Mouse (Mus musculus): ENCODE measurements around the gene Fbxo41. TPM values are rescaled to one million over a fixed set of nuclear protein-coding genes. Genes with fewer than 3 reads are reported as not detected.

Gene Fbxo41
- polyA plus RNA-seq, 1 experiment from 2014 or later: 4.8 TPM

GRCm38 (mm10) chr6:85511286-85512055 lies 8.7 kb upstream of the Fbxo41 start:
- peak overlapping the region; percentile 43 for H3K9ac ChIP-seq
- no peak overlapping the region for H3K27ac ChIP-seq (replicated peaks)
- no peaks in the 10 kb centered on the region for H3K9me3 ChIP-seq
- peaks cover 31% of the 10 kb centered on the region for H3K4me1 ChIP-seq (replicated peaks)
- peak overlapping the region; percentile 37 for H3K4me3 ChIP-seq
- peak overlapping the region; percentile 69 for H3K4me2 ChIP-seq
- WGBS: under 1% methylated on average over 88 of the region's 88 CpGs
- no peak for ATAC-seq (ENCODE audit: low read depth)
- H3K36me3 ChIP-seq: no peaks in the 10 kb centered on the region
- peaks cover 95% of the 10 kb centered on the region for H3K27me3 ChIP-seq

GRCm38 (mm10) chr6:85510476-85510875 lies 7.7 kb upstream of the Fbxo41 start:
- no peaks in the 10 kb centered on the region for H3K9me3 ChIP-seq
- 5% methylated on average over 6 of the region's 6 CpGs for WGBS
- H3K4me3 ChIP-seq: no peak overlapping the region
- peaks cover 94% of the 10 kb centered on the region for H3K27me3 ChIP-seq
- H3K36me3 ChIP-seq: no peaks in the 10 kb centered on the region
- no peak overlapping the region for H3K4me2 ChIP-seq
- H3K9ac ChIP-seq: no peak overlapping the region
- H3K4me1 ChIP-seq (replicated peaks): peaks cover 31% of the 10 kb centered on the region
- H3K27ac ChIP-seq (replicated peaks): no peak overlapping the region
- ATAC-seq (ENCODE audit: low read depth): no peak

GRCm38 (mm10) chr6:85508602-85509001 lies 5.8 kb upstream of the Fbxo41 start:
- no peak overlapping the region for H3K27ac ChIP-seq (replicated peaks)
- no peak for ATAC-seq (ENCODE audit: low read depth)
- peaks cover 25% of the 10 kb centered on the region for H3K4me1 ChIP-seq (replicated peaks)
- H3K27me3 ChIP-seq: peaks cover 92% of the 10 kb centered on the region
- H3K4me3 ChIP-seq: no peak overlapping the region
- no peak overlapping the region for H3K9ac ChIP-seq
- H3K36me3 ChIP-seq: no peaks in the 10 kb centered on the region
- no peaks in the 10 kb centered on the region for H3K9me3 ChIP-seq
- H3K4me2 ChIP-seq: no peak overlapping the region
- WGBS: 56% methylated on average over 5 of the region's 5 CpGs

GRCm38 (mm10) chr6:85504908-85505307 lies 2.1 kb upstream of the Fbxo41 start:
- no peak for ATAC-seq (ENCODE audit: low read depth)
- Histone ChIP-seq H3K9ac (no peak overlapping the region), H3K4me1 (replicated peaks) (peaks cover 18% of the 10 kb centered on the region), H3K36me3 (no peaks in the 10 kb centered on the region), H3K9me3 (no peaks in the 10 kb centered on the region), H3K4me3 (no peak overlapping the region), H3K4me2 (no peak overlapping the region), H3K27ac (replicated peaks) (no peak overlapping the region), H3K27me3 (peaks cover 60% of the 10 kb centered on the region)
- 53% methylated on average over 2 of the region's 2 CpGs for WGBS

- no peaks in the 10 kb centered on the region for H3K9me3 ChIP-seq
- H3K27ac ChIP-seq (replicated peaks): peak overlapping the region; percentile 62
- H3K4me1 ChIP-seq (replicated peaks): peaks cover 18% of the 10 kb centered on the region
- H3K9ac ChIP-seq: peak overlapping the region; percentile 82
- ATAC-seq (ENCODE audit: low read depth): peak; percentile 91
- H3K27me3 ChIP-seq: peaks cover 35% of the 10 kb centered on the region
- no peaks in the 10 kb centered on the region for H3K36me3 ChIP-seq
- H3K4me2 ChIP-seq: peak overlapping the region; percentile 80
- under 1% methylated on average over 25 of the region's 37 CpGs for WGBS
- peak overlapping the region; percentile 54 for H3K4me3 ChIP-seq
Observed at GRCm38 (mm10) chr6:85502103-85502910, 487 bp downstream of the Fbxo41 start.

- 0 out of 2 replicates have a peak, but pooled peaks have one; percentile 15 for ATAC-seq (ENCODE audit: low read depth)
- 7% methylated on average over 6 of the region's 6 CpGs for WGBS
- no peaks in the 10 kb centered on the region for H3K36me3 ChIP-seq
- H3K4me2 ChIP-seq: peak overlapping the region; percentile 80
- H3K27me3 ChIP-seq: peaks cover 31% of the 10 kb centered on the region
- peak overlapping the region; percentile 54 for H3K4me3 ChIP-seq
- H3K4me1 ChIP-seq (replicated peaks): peaks cover 18% of the 10 kb centered on the region
- H3K9ac ChIP-seq: peak overlapping the region; percentile 82
- H3K9me3 ChIP-seq: no peaks in the 10 kb centered on the region
- H3K27ac ChIP-seq (replicated peaks): peak overlapping the region; percentile 62
Observed at GRCm38 (mm10) chr6:85501571-85502102, 1.2 kb downstream of the Fbxo41 start.

- Histone ChIP-seq H3K36me3 (no peaks in the 10 kb centered on the region), H3K4me3 (no peak overlapping the region), H3K9ac (no peak overlapping the region), H3K4me2 (no peak overlapping the region), H3K27me3 (peaks cover 21% of the 10 kb centered on the region), H3K9me3 (no peaks in the 10 kb centered on the region), H3K27ac (replicated peaks) (no peak overlapping the region), H3K4me1 (replicated peaks) (peaks cover 18% of the 10 kb centered on the region)
- WGBS: 50% methylated on average over 1 of the region's 1 CpGs
- no peak for ATAC-seq (ENCODE audit: low read depth)
Observed at GRCm38 (mm10) chr6:85500416-85500815, 2.4 kb downstream of the Fbxo41 start.

GRCm38 (mm10) chr6:85498147-85498546 lies 4.6 kb downstream of the Fbxo41 start:
- Histone ChIP-seq H3K27me3 (no peaks in the 10 kb centered on the region; the same call in 1 of the 2 replicates), H3K27ac (replicated peaks) (no peak overlapping the region), H3K4me3 (no peak overlapping the region), H3K9ac (no peak overlapping the region), H3K9me3 (no peaks in the 10 kb centered on the region), H3K4me1 (replicated peaks) (peaks cover 16% of the 10 kb centered on the region), H3K36me3 (no peaks in the 10 kb centered on the region), H3K4me2 (no peak overlapping the region)
- no peak for ATAC-seq (ENCODE audit: low read depth)
- 65% methylated on average over 9 of the region's 9 CpGs for WGBS

- Histone ChIP-seq H3K36me3 (no peaks in the 10 kb centered on the region), H3K27me3 (no peaks in the 10 kb centered on the region; the same call in 1 of the 2 replicates), H3K9me3 (no peaks in the 10 kb centered on the region), H3K4me2 (no peak overlapping the region), H3K27ac (replicated peaks) (no peak overlapping the region), H3K9ac (no peak overlapping the region), H3K4me1 (replicated peaks) (peaks cover 9% of the 10 kb centered on the region), H3K4me3 (no peak overlapping the region)
- ATAC-seq (ENCODE audit: low read depth): no peak
Observed at GRCm38 (mm10) chr6:85496976-85497375, 5.8 kb downstream of the Fbxo41 start.

- Histone ChIP-seq H3K4me1 (replicated peaks) (no peaks in the 10 kb centered on the region; the same call in 1 of the 2 replicates), H3K36me3 (no peaks in the 10 kb centered on the region), H3K4me2 (no peak overlapping the region), H3K9me3 (no peaks in the 10 kb centered on the region), H3K27me3 (peaks cover 5% of the 10 kb centered on the region), H3K9ac (no peak overlapping the region), H3K4me3 (no peak overlapping the region), H3K27ac (replicated peaks) (no peak overlapping the region)
- WGBS: 90% methylated on average over 3 of the region's 3 CpGs
- no peak for ATAC-seq (ENCODE audit: low read depth)
Observed at GRCm38 (mm10) chr6:85491606-85492005, 11.2 kb downstream of the Fbxo41 start.

- H3K4me3 ChIP-seq: no peak overlapping the region
- H3K4me2 ChIP-seq: no peak overlapping the region
- H3K27me3 ChIP-seq: peaks cover 19% of the 10 kb centered on the region
- ATAC-seq (ENCODE audit: low read depth): no peak
- no peaks in the 10 kb centered on the region; the same call in 1 of the 2 replicates for H3K4me1 ChIP-seq (replicated peaks)
- 88% methylated on average over 4 of the region's 4 CpGs for WGBS
- no peaks in the 10 kb centered on the region for H3K36me3 ChIP-seq
- no peaks in the 10 kb centered on the region for H3K9me3 ChIP-seq
- no peak overlapping the region for H3K9ac ChIP-seq
- no peak overlapping the region for H3K27ac ChIP-seq (replicated peaks)
Observed at GRCm38 (mm10) chr6:85490252-85490651, 12.5 kb downstream of the Fbxo41 start.

- WGBS: 89% methylated on average over 3 of the region's 3 CpGs
- Histone ChIP-seq H3K27ac (replicated peaks) (no peak overlapping the region), H3K4me2 (no peak overlapping the region), H3K4me1 (replicated peaks) (peaks cover 3% of the 10 kb centered on the region), H3K27me3 (peaks cover 24% of the 10 kb centered on the region), H3K4me3 (no peak overlapping the region), H3K9ac (no peak overlapping the region), H3K9me3 (no peaks in the 10 kb centered on the region), H3K36me3 (no peaks in the 10 kb centered on the region)
- no peak for ATAC-seq (ENCODE audit: low read depth)
Observed at GRCm38 (mm10) chr6:85489717-85490116, 13.1 kb downstream of the Fbxo41 start.
